Mouse (Mus musculus): ENCODE data around the gene Ccdc88b. TPM values are rescaled to one million over a fixed set of nuclear protein-coding genes. Genes with fewer than 3 reads are reported as not detected.

Gene Ccdc88b
- polyA plus RNA-seq, 2 experiments = 1.1 to 2.3 TPM

DNA sequence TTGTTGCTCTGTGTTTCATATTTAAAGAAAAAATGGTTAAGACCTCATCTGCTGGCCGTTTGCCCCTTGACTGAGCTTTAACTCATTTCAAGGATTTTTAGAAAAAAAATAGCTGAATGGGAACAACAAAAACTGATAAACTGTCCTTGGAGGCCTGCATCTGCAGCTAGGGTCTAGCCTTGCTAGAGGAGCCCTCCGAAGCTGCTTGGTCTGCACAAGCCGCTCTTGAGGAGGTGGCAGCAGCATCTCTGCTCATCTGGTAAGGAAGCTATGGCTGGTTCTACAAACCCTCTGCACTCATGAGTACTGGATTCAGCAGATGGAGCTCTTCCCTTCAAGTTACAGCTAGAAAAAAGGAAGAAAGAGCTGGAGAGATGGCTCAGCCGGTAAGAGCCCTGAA is 20.0 kb upstream of the Ccdc88b start:
- no peak overlapping the region for H3K9ac ChIP-seq (replicated peaks)
- no peak for DNase-seq (ENCODE audit: low read depth in 3 of 3, low spot score in 3 of 3)
- no peak overlapping the region for H3K27ac ChIP-seq
- H3K36me3 ChIP-seq (replicated peaks; ENCODE audit: control insufficient read depth, insufficient read depth, low read depth) = no peaks in the 10 kb centered on the region
- H3K9me3 ChIP-seq (ENCODE audit: control insufficient read depth, low read length) = no peaks in the 10 kb centered on the region
- no peak for ATAC-seq (ENCODE audit: insufficient read depth)
- no peaks in the 10 kb centered on the region for H3K27me3 ChIP-seq (ENCODE audit: control insufficient read depth, insufficient read depth, low read length)
- H3K4me3 ChIP-seq (ENCODE audit: insufficient read depth in 1 of 2, low read depth in 2 of 2, low read length in 2 of 2) = no peak overlapping the region
- no peaks in the 10 kb centered on the region for H3K4me1 ChIP-seq (replicated peaks; ENCODE audit: control insufficient read depth in 2 of 2, insufficient read depth in 2 of 2, low read length in 1 of 2)
- H3K4me2 ChIP-seq (ENCODE audit: low read depth) = no peak overlapping the region
- WGBS (ENCODE audit: insufficient replicate concordance) = 63% methylated on average over 4 of the region's 4 CpGs
- TF ChIP-seq EP300 (IDR thresholded peaks at IDR 0.05; ENCODE audit: low read depth) (no peak), CTCF (IDR thresholded peaks at IDR 0.05; ENCODE audit: low read depth) (no peak)

GRCm38 (mm10) chr19:6876799-6877198 is 18.8 kb upstream of the Ccdc88b start:
- no peak overlapping the region for H3K9ac ChIP-seq (replicated peaks)
- 0 out of 4 replicates have a peak, but pooled peaks cover 0 to under 1% of the 10 kb centered on the region in 2 experiments for H3K4me1 ChIP-seq (replicated peaks; ENCODE audit: control insufficient read depth in 2 of 2, insufficient read depth in 2 of 2, low read length in 1 of 2)
- no peak overlapping the region for H3K4me3 ChIP-seq (ENCODE audit: insufficient read depth in 1 of 2, low read depth in 2 of 2, low read length in 2 of 2)
- no peaks in the 10 kb centered on the region for H3K9me3 ChIP-seq (ENCODE audit: control insufficient read depth, low read length)
- no peaks in the 10 kb centered on the region for H3K27me3 ChIP-seq (ENCODE audit: control insufficient read depth, insufficient read depth, low read length)
- ATAC-seq (ENCODE audit: insufficient read depth) = no peak
- no peak overlapping the region for H3K4me2 ChIP-seq (ENCODE audit: low read depth)
- DNase-seq (ENCODE audit: low read depth in 3 of 3, low spot score in 3 of 3) = no peak
- TF ChIP-seq CTCF (IDR thresholded peaks at IDR 0.05; ENCODE audit: low read depth) (no peak), EP300 (IDR thresholded peaks at IDR 0.05; ENCODE audit: low read depth) (no peak)
- no peak overlapping the region for H3K27ac ChIP-seq
- no peaks in the 10 kb centered on the region for H3K36me3 ChIP-seq (replicated peaks; ENCODE audit: control insufficient read depth, insufficient read depth, low read depth)

DNA sequence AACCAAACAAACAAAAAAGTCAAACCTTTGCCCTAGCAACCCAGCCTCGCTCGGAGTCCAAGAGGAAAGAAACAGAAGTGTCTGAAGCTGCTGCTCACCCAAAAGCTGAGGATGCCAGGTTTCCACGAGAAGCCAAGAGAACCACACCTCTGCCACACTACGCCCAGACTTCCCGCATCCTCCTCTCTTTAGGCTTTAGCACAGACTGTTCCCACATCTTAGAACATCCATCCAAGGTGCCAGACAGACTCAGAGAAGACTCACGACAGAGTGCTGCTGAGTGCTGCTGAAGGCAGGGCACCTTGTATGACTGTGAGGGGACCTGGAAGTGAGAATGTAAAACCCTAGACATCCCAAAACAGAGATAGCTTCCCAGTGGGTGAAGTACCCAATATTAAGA is 17.8 kb upstream of the Ccdc88b start:
- H3K4me2 ChIP-seq (ENCODE audit: low read depth) = no peak overlapping the region
- no peak overlapping the region for H3K4me3 ChIP-seq (ENCODE audit: insufficient read depth in 1 of 2, low read depth in 2 of 2, low read length in 2 of 2)
- H3K27me3 ChIP-seq (ENCODE audit: control insufficient read depth, insufficient read depth, low read length) = no peaks in the 10 kb centered on the region
- ATAC-seq (ENCODE audit: insufficient read depth) (no peak), DNase-seq (ENCODE audit: low read depth in 3 of 3, low spot score in 3 of 3) (no peak)
- 70% methylated on average over 6 of the region's 6 CpGs for WGBS (ENCODE audit: insufficient replicate concordance)
- peaks cover 2 to 8% of the 10 kb centered on the region in 2 experiments; a peak in 2 of 4 replicates for H3K4me1 ChIP-seq (replicated peaks; ENCODE audit: control insufficient read depth in 2 of 2, insufficient read depth in 2 of 2, low read length in 1 of 2)
- no peak overlapping the region for H3K27ac ChIP-seq
- H3K9ac ChIP-seq (replicated peaks) = no peak overlapping the region
- H3K9me3 ChIP-seq (ENCODE audit: control insufficient read depth, low read length) = no peaks in the 10 kb centered on the region
- no peak for TF ChIP-seq EP300 (IDR thresholded peaks at IDR 0.05; ENCODE audit: low read depth)
- H3K36me3 ChIP-seq (replicated peaks; ENCODE audit: control insufficient read depth, insufficient read depth, low read depth) = no peaks in the 10 kb centered on the region

GRCm38 (mm10) chr19:6874257-6874656 is 16.2 kb upstream of the Ccdc88b start:
- WGBS (ENCODE audit: insufficient replicate concordance) = 44% methylated on average over 1 of the region's 1 CpGs
- no peak for ATAC-seq (ENCODE audit: insufficient read depth)
- Histone ChIP-seq H3K4me3 (ENCODE audit: insufficient read depth in 1 of 2, low read depth in 2 of 2, low read length in 2 of 2) (no peak overlapping the region), H3K4me1 (replicated peaks; ENCODE audit: control insufficient read depth in 2 of 2, insufficient read depth in 2 of 2, low read length in 1 of 2) (peaks cover 2 to 9% of the 10 kb centered on the region in 2 experiments; a peak in 2 of 4 replicates), H3K27ac (no peak overlapping the region), H3K36me3 (replicated peaks; ENCODE audit: control insufficient read depth, insufficient read depth, low read depth) (no peaks in the 10 kb centered on the region), H3K27me3 (ENCODE audit: control insufficient read depth, insufficient read depth, low read length) (no peaks in the 10 kb centered on the region), H3K4me2 (ENCODE audit: low read depth) (no peak overlapping the region), H3K9ac (replicated peaks) (no peak overlapping the region), H3K9me3 (ENCODE audit: control insufficient read depth, low read length) (no peaks in the 10 kb centered on the region)
- TF ChIP-seq EP300 (IDR thresholded peaks at IDR 0.05; ENCODE audit: low read depth) (no peak), CTCF (IDR thresholded peaks at IDR 0.05; ENCODE audit: low read depth) (no peak)
- no peak for DNase-seq (ENCODE audit: low read depth in 3 of 3, low spot score in 3 of 3)

- ATAC-seq (ENCODE audit: insufficient read depth) (no peak), DNase-seq (ENCODE audit: low read depth in 3 of 3, low spot score in 3 of 3) (no peak)
- 53% methylated on average over 3 of the region's 3 CpGs for WGBS (ENCODE audit: insufficient replicate concordance)
- TF ChIP-seq EP300 (IDR thresholded peaks at IDR 0.05; ENCODE audit: low read depth) = no peak
- TF ChIP-seq CTCF (IDR thresholded peaks at IDR 0.05; ENCODE audit: low read depth) = no peak
- H3K4me3 ChIP-seq (ENCODE audit: insufficient read depth in 1 of 2, low read depth in 2 of 2, low read length in 2 of 2) = no peak overlapping the region
- H3K4me1 ChIP-seq (replicated peaks; ENCODE audit: control insufficient read depth in 2 of 2, insufficient read depth in 2 of 2, low read length in 1 of 2) = peaks cover 2 to 11% of the 10 kb centered on the region in 2 experiments; a peak in 2 of 4 replicates
- no peak overlapping the region for H3K9ac ChIP-seq (replicated peaks)
- H3K27me3 ChIP-seq (ENCODE audit: control insufficient read depth, insufficient read depth, low read length) = no peaks in the 10 kb centered on the region
- no peak overlapping the region for H3K4me2 ChIP-seq (ENCODE audit: low read depth)
- no peak overlapping the region for H3K27ac ChIP-seq
- H3K9me3 ChIP-seq (ENCODE audit: control insufficient read depth, low read length) = no peaks in the 10 kb centered on the region
- H3K36me3 ChIP-seq (replicated peaks; ENCODE audit: control insufficient read depth, insufficient read depth, low read depth) = no peaks in the 10 kb centered on the region
These were observed 14.7 kb upstream of the Ccdc88b start for GRCm38 (mm10) chr19:6872701-6873100.
